Mouse (Mus musculus) ES-E14 (cell line): Measurements from ENCODE around the gene Car3. TPM values are rescaled to one million over a fixed set of nuclear protein-coding genes. Genes with fewer than 3 reads are reported as not detected.

ENCODE experiments used
- DNase-seq: peaks from one replicate; pipeline ENCODE4 v3.0.0-alpha.2; 2013; ENCODE audit warnings: low read depth, low spot score
- H3K27ac ChIP-seq: 2 replicates; pipeline ENCODE4 v1.5.1; 2012; ENCODE audit warnings: low read depth, mild to moderate bottlenecking, low read length, moderate library complexity, mixed read lengths; ENCODE audit not compliant: poor library complexity, insufficient read depth, severe bottlenecking
- H3K36me3 ChIP-seq: 2 replicates; pipeline ENCODE4 v1.6.1; 2012; ENCODE audit warnings: mild to moderate bottlenecking, low read length, moderate library complexity, mixed read lengths; ENCODE audit not compliant: control insufficient read depth, poor library complexity, insufficient read depth, severe bottlenecking
- H3K4me1 ChIP-seq, 2 experiments: fragments of 150-350 bp in 1 of 2; sonication (generic) in 1 of 2; 2 replicates each; pipeline ENCODE4 v1.6.1; 2012; ENCODE audit warnings: low read length in 2 of 2, mild to moderate bottlenecking in 1 of 2, mixed read lengths in 1 of 2; ENCODE audit not compliant: control insufficient read depth in 2 of 2, insufficient read depth in 2 of 2, poor library complexity in 1 of 2
- H3K4me3 ChIP-seq, 2 experiments: fragments of 150-350 bp in 1 of 2; sonication (generic) in 1 of 2; 2 replicates each; pipeline ENCODE4 v1.5.1; 2012; ENCODE audit warnings: low read length in 2 of 2, low read depth in 1 of 2, mild to moderate bottlenecking in 1 of 2, mixed read lengths in 1 of 2; ENCODE audit not compliant: insufficient read depth in 1 of 2, poor library complexity in 1 of 2, severe bottlenecking in 1 of 2
- H3K9ac ChIP-seq: 2 replicates; pipeline ENCODE4 v1.6.1; 2012; ENCODE audit warnings: low read depth, mild to moderate bottlenecking, low read length, mixed read lengths; ENCODE audit not compliant: poor library complexity, insufficient read depth, severe bottlenecking
- H3K9me3 ChIP-seq: fragments of 150-350 bp; sonication (generic); 2 replicates; pipeline ENCODE4 v1.6.1; 2012; ENCODE audit warnings: low read depth, mild to moderate bottlenecking, low read length; ENCODE audit not compliant: control insufficient read depth, insufficient read depth
- CHD2 ChIP-seq: IDR thresholded peaks from 2 replicates; pipeline ENCODE4 v1.6.1; 2014; ENCODE audit warnings: mild to moderate bottlenecking, low read depth, low read length, inconsistent platforms
- HCFC1 ChIP-seq: IDR thresholded peaks from 2 replicates; pipeline ENCODE4 v1.6.1; 2012; ENCODE audit warnings: low read length, inconsistent platforms, borderline replicate concordance; ENCODE audit not compliant: insufficient read depth
- MAFK ChIP-seq: IDR thresholded peaks from 2 replicates; pipeline ENCODE4 v1.6.1; 2014; ENCODE audit warnings: mild to moderate bottlenecking, low read depth, low read length, inconsistent platforms; ENCODE audit not compliant: insufficient read depth
- ZC3H11A ChIP-seq: IDR thresholded peaks from 2 replicates; pipeline ENCODE4 v1.6.1; 2012; ENCODE audit warnings: low read depth, mild to moderate bottlenecking, inconsistent platforms, low read length, borderline replicate concordance
- ZNF384 ChIP-seq: IDR thresholded peaks from 2 replicates; pipeline ENCODE4 v1.6.1; 2012; ENCODE audit warnings: low read depth, low read length, inconsistent platforms
- in situ Hi-C, 2 experiments: fragments of 600-800 bp; cut with MboI; formaldehyde crosslinking; loops; one replicate each; pipeline ENCODE4 v1.15.1; 2025; ENCODE audit warnings: low sequenced_read_pairs in 2 of 2, inconsistent platforms in 1 of 2; ENCODE audit not compliant: unreplicated experiment in 2 of 2
- total RNA-seq: library from RNA; depleted of rRNA; stranded (reverse); fragments of 300-350 nt; gene quantifications from 2 replicates; pipeline ENCODE4 v1.2.3, GENCODE M21; 2012

Gene Car3
- total RNA-seq, 1 experiment: 5.3 TPM

DNA sequence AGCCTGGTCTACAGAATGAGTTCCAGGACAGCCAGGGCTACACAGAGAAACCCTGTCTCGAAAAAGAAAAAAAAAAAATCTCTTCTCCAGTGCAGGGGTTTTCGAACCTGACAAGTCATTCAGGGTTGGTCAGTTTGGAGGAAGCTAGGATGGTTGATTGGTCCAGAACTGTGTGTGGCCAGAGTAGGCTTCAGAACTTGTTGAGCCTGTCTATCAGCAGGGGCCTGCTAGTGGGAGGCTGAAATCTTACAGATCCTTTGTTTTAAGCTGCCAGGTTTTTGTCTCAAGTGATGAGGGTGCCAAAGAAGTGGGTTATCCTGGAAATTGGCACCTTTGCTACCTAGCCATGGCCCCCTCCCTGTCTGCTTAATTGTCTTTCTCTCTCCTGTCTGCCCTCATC is 25.8 kb downstream of the Car3 start:
- peak overlapping the region in 1 of 2 experiments; percentile 27; a peak in 1 of 4 replicates for H3K4me3 ChIP-seq
- H3K9me3 ChIP-seq: no peaks in the 10 kb centered on the region
- H3K36me3 ChIP-seq: peaks cover 9% of the 10 kb centered on the region
- H3K9ac ChIP-seq: no peak overlapping the region
- no peak for TF ChIP-seq CHD2
- no peak for TF ChIP-seq ZNF384
- TF ChIP-seq MAFK: no peak
- TF ChIP-seq HCFC1: no peak
- no peak for TF ChIP-seq ZC3H11A
- peaks cover 2 to 4% of the 10 kb centered on the region in 2 experiments; a peak in 3 of 4 replicates for H3K4me1 ChIP-seq
- in situ Hi-C loops: no loop called here
- DNase-seq: no peak
- peak overlapping the region; percentile 64; the same call in 1 of the 2 replicates for H3K27ac ChIP-seq

DNA sequence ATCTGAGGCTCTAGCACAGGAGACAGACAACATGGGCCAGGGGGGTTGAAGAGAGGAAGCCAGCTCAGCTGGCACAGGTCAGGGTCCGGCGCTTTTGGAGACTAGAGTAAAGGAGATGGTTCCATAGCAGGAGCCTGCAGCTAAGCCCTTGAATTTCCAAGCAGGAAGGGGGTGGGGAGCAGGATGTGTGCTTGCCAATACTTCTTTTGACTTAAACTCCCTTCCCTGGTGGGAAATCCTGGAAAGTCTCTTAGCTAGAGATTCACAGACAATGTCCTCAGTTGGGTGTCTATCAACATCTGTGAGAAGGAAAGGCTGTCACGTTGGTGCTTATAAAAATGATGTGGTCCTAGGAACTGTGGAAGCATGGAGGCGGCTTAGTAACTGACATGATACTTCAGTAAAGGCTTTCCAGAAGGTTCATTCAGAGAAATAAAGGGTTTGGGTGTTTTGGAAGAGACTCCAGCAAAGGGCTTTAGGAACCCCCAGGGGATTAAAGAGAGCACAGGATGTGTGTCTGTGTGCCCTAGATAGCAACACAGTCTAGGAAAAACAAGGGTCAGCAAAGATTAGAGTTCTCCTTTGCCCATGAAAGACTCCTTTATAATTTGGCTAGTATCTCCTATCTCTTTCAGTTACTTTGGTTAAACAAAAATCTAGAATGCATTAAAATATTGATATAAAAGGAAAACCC is 26.6 kb downstream of the Car3 start:
- Histone ChIP-seq H3K36me3 (peaks cover 9% of the 10 kb centered on the region), H3K27ac (peak overlapping the region; percentile 64; the same call in 1 of the 2 replicates), H3K9ac (no peak overlapping the region; the same call in 1 of the 2 replicates), H3K4me3 (peak overlapping the region in 1 of 2 experiments; percentile 27; a peak in 1 of 4 replicates), H3K9me3 (no peaks in the 10 kb centered on the region), H3K4me1 (peaks cover 2 to 4% of the 10 kb centered on the region in 2 experiments; a peak in 3 of 4 replicates)
- DNase-seq: no peak
- TF ChIP-seq MAFK (no peak), CHD2 (no peak), HCFC1 (no peak), ZC3H11A (no peak), ZNF384 (no peak)
- in situ Hi-C loops: no loop called here

DNA sequence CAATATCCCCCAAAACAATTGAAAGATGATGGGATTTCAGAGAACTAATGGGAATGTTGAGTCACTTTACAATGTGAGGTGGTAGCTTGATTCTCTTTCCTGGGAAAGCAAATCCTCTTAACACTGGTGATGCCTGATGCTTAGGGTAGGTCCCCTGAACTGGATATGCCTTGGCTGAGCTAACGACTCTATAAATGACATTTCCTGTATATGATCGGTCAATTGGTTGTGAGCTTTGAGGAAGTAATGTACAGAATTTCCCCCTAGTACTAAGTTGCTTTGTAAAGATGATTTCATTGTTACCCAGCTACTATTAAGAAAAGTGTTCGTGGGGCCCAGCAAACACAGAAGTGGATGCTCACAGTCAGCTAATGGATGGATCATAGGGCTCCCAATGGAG is 29.7 kb downstream of the Car3 start:
- Histone ChIP-seq H3K27ac (no peak overlapping the region), H3K9ac (no peak overlapping the region), H3K36me3 (peaks cover 14% of the 10 kb centered on the region), H3K9me3 (no peaks in the 10 kb centered on the region), H3K4me1 (peaks cover 2 to 4% of the 10 kb centered on the region in 2 experiments; a peak in 3 of 4 replicates), H3K4me3 (no peak overlapping the region)
- TF ChIP-seq ZNF384: no peak
- TF ChIP-seq CHD2: no peak
- TF ChIP-seq MAFK: no peak
- no peak for TF ChIP-seq HCFC1
- TF ChIP-seq ZC3H11A: no peak
- DNase-seq: no peak
- in situ Hi-C loops: no loop called here

DNA sequence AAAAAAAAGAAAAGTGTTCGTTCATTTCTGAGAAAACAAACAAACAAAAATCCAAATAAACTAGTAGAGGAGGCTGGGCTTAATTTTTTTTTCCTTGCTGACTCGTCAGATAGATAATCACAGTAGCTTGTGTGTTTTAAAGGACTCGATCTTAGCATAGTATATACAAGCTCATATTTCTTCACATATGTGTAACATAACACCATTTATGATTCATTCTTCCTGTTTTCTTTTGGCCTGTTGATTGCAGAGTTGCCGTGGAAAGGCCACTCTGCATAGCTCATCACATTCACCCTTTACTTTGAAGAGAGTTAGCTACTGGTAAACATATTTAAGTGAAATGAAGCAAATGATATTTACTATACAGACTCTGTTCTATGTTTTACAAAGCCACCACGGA is 30.4 kb downstream of the Car3 start:
- no peak for DNase-seq
- Histone ChIP-seq H3K4me3 (no peak overlapping the region), H3K9me3 (no peaks in the 10 kb centered on the region), H3K4me1 (peaks cover 2 to 4% of the 10 kb centered on the region in 2 experiments; a peak in 3 of 4 replicates), H3K9ac (no peak overlapping the region), H3K36me3 (peaks cover 12% of the 10 kb centered on the region), H3K27ac (no peak overlapping the region)
- in situ Hi-C loops: no loop called here
- TF ChIP-seq MAFK (no peak), CHD2 (no peak), ZNF384 (no peak)
